Mouse (Mus musculus) CD4-positive naive resting alpha-beta T cell, adult 76 days (primary cell): ENCODE data around the gene Riox2. TPM values are rescaled to one million over a fixed set of nuclear protein-coding genes. Genes with fewer than 3 reads are reported as not detected.

Experiments
- total RNA-seq: library from RNA; stranded (reverse); gene quantifications from one replicate; pipeline ENCODE4 v1.2.4, GENCODE M21; 2023

Riox2 gene
- total RNA-seq, result 30.3 TPM

GRCm38 (mm10) chr16:59471637-59472278, at the start of gene Riox2:
Gene Riox2, plus strand, starts transcription at chr16:59471775.

Other genes starting within 250 kb of the Riox2 start
- not detected for gene Olfr201, start 199.1 kb upstream of the Riox2 start, total RNA-seq
- not detected for gene Olfr202, start 185.0 kb upstream of the Riox2 start, total RNA-seq
- not detected for gene Olfr203, start 172.9 kb upstream of the Riox2 start, total RNA-seq
- not detected for gene Olfr204, start 153.5 kb upstream of the Riox2 start, total RNA-seq
- gene Olfr205, start 140.6 kb upstream of the Riox2 start, total RNA-seq, result not detected
- not detected for gene Olfr206, start 122.5 kb upstream of the Riox2 start, total RNA-seq
- not detected for gene Olfr209, start 107.8 kb upstream of the Riox2 start, total RNA-seq
- not detected for gene Gabrr3, start 64.4 kb upstream of the Riox2 start, total RNA-seq
- 3.3 TPM for gene Crybg3, start 129.2 kb downstream of the Riox2 start, total RNA-seq
- gene Arl6, start 167.6 kb downstream of the Riox2 start, total RNA-seq, result not detected